Mouse (Mus musculus) forebrain, embryonic 16.5 days (tissue): ENCODE data around the gene Npc1l1. TPM values are rescaled to one million over a fixed set of nuclear protein-coding genes. Genes with fewer than 3 reads are reported as not detected.

Source experiments
- ATAC-seq: fragments of 200-750 bp; cut with Nextera tagmentation; 2 replicates; pipeline ENCODE4 v1.8.0; 2017; ENCODE audit warnings: mild to moderate bottlenecking, moderate library complexity
- H3K27ac ChIP-seq: fragments of 300-500 bp; sonication (generic); 2 replicates; pipeline ENCODE4 v1.5.1; 2014; ENCODE audit warnings: low read length, control low read depth
- H3K27me3 ChIP-seq: fragments of 300-500 bp; sonication (generic); replicated peaks from 2 replicates; pipeline ENCODE4 v1.6.1; 2014; ENCODE audit warnings: low read length; ENCODE audit not compliant: control insufficient read depth, insufficient read depth
- H3K36me3 ChIP-seq: fragments of 300-500 bp; sonication (generic); 2 replicates; pipeline ENCODE4 v1.6.1; 2014; ENCODE audit not compliant: control insufficient read depth, insufficient read depth
- H3K4me1 ChIP-seq: fragments of 300-500 bp; sonication (generic); replicated peaks from 2 replicates; pipeline ENCODE4 v1.6.1; 2014; ENCODE audit warnings: low read length; ENCODE audit not compliant: control insufficient read depth, insufficient read depth
- H3K4me2 ChIP-seq: fragments of 300-500 bp; sonication (generic); 2 replicates; pipeline ENCODE4 v1.6.1; 2014; ENCODE audit warnings: mild to moderate bottlenecking, low read length, control low read depth
- H3K4me3 ChIP-seq: fragments of 300-500 bp; sonication (generic); replicated peaks from 2 replicates; pipeline ENCODE4 v1.5.1; 2014; ENCODE audit warnings: mild to moderate bottlenecking, low read length, control low read depth
- H3K9ac ChIP-seq: fragments of 300-500 bp; sonication (generic); replicated peaks from 2 replicates; pipeline ENCODE4 v1.6.1; 2014; ENCODE audit warnings: low read depth, low read length, control low read depth
- H3K9me3 ChIP-seq: fragments of 300-500 bp; sonication (generic); 2 replicates; pipeline ENCODE4 v1.6.1; 2016; ENCODE audit warnings: low read length; ENCODE audit not compliant: control insufficient read depth
- WGBS: fragments of 180-500 bp; shearing (Covaris S2); extraction: QIAGEN DNeasy Blood & Tissue Kit; methylation state at CpG from one replicate; pipeline ENCODE4 v1.1.7; 2014; 5-methylcytosine and 5-hydroxymethylcytosine counted together
- polyA plus RNA-seq: library from polyadenylated mRNA; unstranded; fragments of >200 nt; fragmentation: Nextera tagmentation; extraction: Ambion mirVana; gene quantifications from 2 replicates; pipeline ENCODE4 v1.2.1, GENCODE M21; 2015

Npc1l1 gene
- polyA plus RNA-seq, 1 experiment from 2014 or later, result 0.08 TPM

DNA sequence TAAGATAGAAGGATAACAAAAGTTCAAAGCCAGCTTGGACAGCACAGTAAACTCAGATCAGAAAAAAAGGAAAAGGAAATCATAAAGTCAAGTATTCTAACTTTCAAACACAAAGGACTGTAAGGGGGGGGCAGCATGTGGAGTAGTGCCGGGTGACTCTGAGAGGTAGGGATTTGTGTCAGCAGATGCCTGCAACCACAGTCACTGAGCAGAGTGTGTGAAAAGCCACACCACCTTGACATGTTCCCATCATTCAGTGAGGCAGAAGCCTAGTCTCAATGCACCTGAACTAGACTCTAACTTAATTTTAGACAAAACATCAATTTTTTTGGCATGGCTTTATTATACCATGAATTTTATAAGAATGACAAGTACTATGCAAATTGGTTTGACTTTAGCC is 54.4 kb downstream of the Npc1l1 start:
- no peaks in the 10 kb centered on the region for H3K27me3 ChIP-seq
- 94% methylated on average over 1 of the region's 1 CpGs for WGBS
- no peaks in the 10 kb centered on the region; the same call in 1 of the 2 replicates for H3K36me3 ChIP-seq
- H3K4me3 ChIP-seq, result no peak overlapping the region
- H3K4me1 ChIP-seq, result peaks cover 13% of the 10 kb centered on the region; the same call in 1 of the 2 replicates
- no peak overlapping the region for H3K9ac ChIP-seq
- no peak overlapping the region for H3K27ac ChIP-seq
- ATAC-seq, result no peak
- no peak overlapping the region for H3K4me2 ChIP-seq
- H3K9me3 ChIP-seq, result no peaks in the 10 kb centered on the region

DNA sequence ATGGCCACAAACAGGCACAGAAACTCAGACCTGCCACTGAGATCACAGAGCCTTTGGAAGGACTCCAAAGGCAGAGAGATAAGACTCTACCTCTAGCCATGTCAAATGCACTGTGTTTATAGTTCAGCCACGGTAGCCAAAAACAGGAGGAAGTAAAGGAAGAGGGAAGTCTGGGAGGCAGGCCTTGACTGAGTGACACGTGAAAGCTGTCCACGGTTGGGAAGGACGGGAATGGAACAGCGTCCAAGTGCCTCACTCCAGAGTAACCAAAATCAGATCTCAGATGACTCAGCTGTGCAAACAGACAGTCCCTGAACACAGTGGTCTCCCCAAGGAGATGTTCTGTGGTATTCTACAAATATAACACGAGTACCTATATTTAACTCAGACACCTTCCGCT is 55.2 kb downstream of the Npc1l1 start:
- Histone ChIP-seq H3K4me3 (no peak overlapping the region), H3K36me3 (no peaks in the 10 kb centered on the region; the same call in 1 of the 2 replicates), H3K9me3 (no peaks in the 10 kb centered on the region), H3K27ac (no peak overlapping the region), H3K27me3 (no peaks in the 10 kb centered on the region), H3K4me2 (no peak overlapping the region), H3K4me1 (peaks cover 11% of the 10 kb centered on the region; the same call in 1 of the 2 replicates), H3K9ac (no peak overlapping the region)
- ATAC-seq, result no peak
- 92% methylated on average over 7 of the region's 7 CpGs for WGBS

- no peak overlapping the region for H3K4me2 ChIP-seq
- H3K27me3 ChIP-seq, result no peaks in the 10 kb centered on the region
- H3K36me3 ChIP-seq, result no peaks in the 10 kb centered on the region; the same call in 1 of the 2 replicates
- H3K4me1 ChIP-seq, result peaks cover 3% of the 10 kb centered on the region; the same call in 1 of the 2 replicates
- no peak for ATAC-seq
- WGBS, result 83% methylated on average over 2 of the region's 2 CpGs
- no peak overlapping the region for H3K27ac ChIP-seq
- no peaks in the 10 kb centered on the region for H3K9me3 ChIP-seq
- no peak overlapping the region for H3K9ac ChIP-seq
- no peak overlapping the region for H3K4me3 ChIP-seq
Measured at GRCm38 (mm10) chr11:6169041-6169663, 60.8 kb downstream of the Npc1l1 start.

- Histone ChIP-seq H3K36me3 (no peaks in the 10 kb centered on the region), H3K9me3 (no peaks in the 10 kb centered on the region), H3K4me1 (peaks cover 3% of the 10 kb centered on the region; the same call in 1 of the 2 replicates), H3K27ac (no peak overlapping the region), H3K9ac (no peak overlapping the region), H3K4me2 (no peak overlapping the region), H3K27me3 (no peaks in the 10 kb centered on the region), H3K4me3 (no peak overlapping the region)
- ATAC-seq, result peak; percentile 40; the same call in 1 of the 2 replicates
- WGBS, result 73% methylated on average over 12 of the region's 12 CpGs
Measured at GRCm38 (mm10) chr11:6166351-6166750, 63.6 kb downstream of the Npc1l1 start.

- Histone ChIP-seq H3K9ac (no peak overlapping the region), H3K4me1 (peaks cover 9% of the 10 kb centered on the region), H3K36me3 (no peaks in the 10 kb centered on the region), H3K27me3 (no peaks in the 10 kb centered on the region), H3K27ac (no peak overlapping the region), H3K4me3 (no peak overlapping the region), H3K4me2 (no peak overlapping the region), H3K9me3 (no peaks in the 10 kb centered on the region)
- no peak for ATAC-seq
- WGBS, result 93% methylated on average over 7 of the region's 7 CpGs
Measured at GRCm38 (mm10) chr11:6165391-6166081, 64.4 kb downstream of the Npc1l1 start.

- peaks cover 9% of the 10 kb centered on the region for H3K4me1 ChIP-seq
- H3K9me3 ChIP-seq, result no peaks in the 10 kb centered on the region
- H3K27ac ChIP-seq, result no peak overlapping the region
- no peak for ATAC-seq
- H3K36me3 ChIP-seq, result no peaks in the 10 kb centered on the region
- H3K4me3 ChIP-seq, result no peak overlapping the region
- H3K9ac ChIP-seq, result no peak overlapping the region
- no peaks in the 10 kb centered on the region for H3K27me3 ChIP-seq
- H3K4me2 ChIP-seq, result no peak overlapping the region
- WGBS, result 97% methylated on average over 7 of the region's 7 CpGs
Measured at GRCm38 (mm10) chr11:6164781-6165180, 65.2 kb downstream of the Npc1l1 start.

DNA sequence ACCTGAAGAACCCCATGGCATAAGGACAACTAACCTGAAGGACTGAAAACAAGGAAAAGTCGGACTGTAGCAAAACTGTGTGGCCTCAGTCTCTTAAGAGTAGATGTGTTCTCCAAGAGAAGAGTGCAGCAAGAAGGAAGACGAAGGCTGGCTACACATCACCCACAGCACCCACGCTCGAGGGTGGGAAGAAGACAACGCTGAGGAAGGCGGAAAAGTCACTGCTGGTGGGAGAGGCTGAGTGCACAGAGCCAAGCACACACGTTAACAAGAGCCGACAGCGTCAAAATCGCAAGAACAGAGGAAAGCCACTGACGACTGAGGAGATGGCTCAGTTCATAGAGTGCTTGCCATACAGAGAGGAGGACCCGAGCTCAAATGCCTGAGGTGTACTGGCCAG is 66.2 kb downstream of the Npc1l1 start:
- Histone ChIP-seq H3K4me2 (no peak overlapping the region), H3K4me1 (peaks cover 10% of the 10 kb centered on the region), H3K27ac (no peak overlapping the region), H3K36me3 (no peaks in the 10 kb centered on the region), H3K27me3 (no peaks in the 10 kb centered on the region), H3K4me3 (no peak overlapping the region), H3K9me3 (no peaks in the 10 kb centered on the region), H3K9ac (no peak overlapping the region)
- no peak for ATAC-seq
- WGBS, result 93% methylated on average over 12 of the region's 12 CpGs

- no peaks in the 10 kb centered on the region for H3K9me3 ChIP-seq
- peaks cover 12% of the 10 kb centered on the region for H3K4me1 ChIP-seq
- no peak overlapping the region for H3K27ac ChIP-seq
- no peak overlapping the region for H3K9ac ChIP-seq
- over 99% methylated on average over 3 of the region's 3 CpGs for WGBS
- no peak overlapping the region for H3K4me2 ChIP-seq
- ATAC-seq, result no peak
- H3K4me3 ChIP-seq, result no peak overlapping the region
- H3K27me3 ChIP-seq, result no peaks in the 10 kb centered on the region
- H3K36me3 ChIP-seq, result no peaks in the 10 kb centered on the region
Measured at GRCm38 (mm10) chr11:6163062-6163461, 66.9 kb downstream of the Npc1l1 start.

GRCm38 (mm10) chr11:6161549-6161948 is 68.4 kb downstream of the Npc1l1 start:
- no peak for ATAC-seq
- Histone ChIP-seq H3K9ac (no peak overlapping the region), H3K27ac (no peak overlapping the region)

More at GRCm38 (mm10) chr11:6161549-6161948, 68.4 kb downstream of the Npc1l1 start:
- H3K4me3 ChIP-seq, result no peak overlapping the region
- no peaks in the 10 kb centered on the region for H3K36me3 ChIP-seq
- peaks cover 11% of the 10 kb centered on the region for H3K4me1 ChIP-seq
- H3K27me3 ChIP-seq, result no peaks in the 10 kb centered on the region
- H3K9me3 ChIP-seq, result no peaks in the 10 kb centered on the region
- no peak overlapping the region for H3K4me2 ChIP-seq
